Mouse (Mus musculus) heart, postnatal 0 days (tissue): ENCODE results near the gene Tnfaip1.

Experiments used
- CTCF ChIP-seq: IDR thresholded peaks from 2 replicates; pipeline ENCODE4 v1.5.1; 2016; ENCODE audit warnings: antibody characterized with exemption, control low read depth, low read depth
- EP300 ChIP-seq: IDR thresholded peaks from 2 replicates; pipeline ENCODE4 v1.6.1; 2016; ENCODE audit warnings: antibody characterized with exemption, low read depth

- TF ChIP-seq CTCF (no peak), EP300 (no peak)
Measured at GRCm38 (mm10) chr11:78574975-78575374, 38.8 kb upstream of the Tnfaip1 start.
